Mouse (Mus musculus) myocyte (in vitro differentiated cells): ENCODE measurements around the gene Cep128. TPM values are rescaled to one million over a fixed set of nuclear protein-coding genes. Genes with fewer than 3 reads are reported as not detected.

Experiments used
- H3K27me3 ChIP-seq: one replicate; pipeline ENCODE4 v1.6.1; 2011; ENCODE audit not compliant: control insufficient read depth, insufficient read depth, insufficient read length
- H3K36me3 ChIP-seq: one replicate; pipeline ENCODE4 v1.6.1; 2011; ENCODE audit not compliant: control insufficient read depth, insufficient read depth
- H3K4me2 ChIP-seq: one replicate; pipeline ENCODE4 v1.6.1; 2011; ENCODE audit warnings: low read depth, control low read depth
- H3K4me3 ChIP-seq: one replicate; pipeline ENCODE4 v1.5.1; 2011; ENCODE audit warnings: mild to moderate bottlenecking, control low read depth, moderate library complexity
- H3K79me2 ChIP-seq: one replicate; pipeline ENCODE4 v1.6.1; 2011; ENCODE audit not compliant: control insufficient read depth, insufficient read depth
- H3ac ChIP-seq: one replicate; pipeline ENCODE4 v1.6.1; 2011; ENCODE audit not compliant: control insufficient read depth, insufficient read length
- CEBPB ChIP-seq: IDR thresholded peaks from 2 replicates; pipeline ENCODE4 v1.6.1; 2011; ENCODE audit warnings: mild to moderate bottlenecking, moderate library complexity; ENCODE audit not compliant: poor library complexity, insufficient read depth, severe bottlenecking
- E2F4 ChIP-seq: IDR thresholded peaks from one replicate; pipeline ENCODE4 v1.6.1; 2011; ENCODE audit warnings: mild to moderate bottlenecking, control low read depth, moderate library complexity; ENCODE audit not compliant: insufficient read depth
- MAX ChIP-seq: IDR thresholded peaks from one replicate; pipeline ENCODE4 v1.6.1; 2011; ENCODE audit warnings: low read depth, mild to moderate bottlenecking, control low read depth
- MYOD1 ChIP-seq, 3 experiments: IDR thresholded peaks; one replicate each; pipeline ENCODE4 v1.6.1; 2011; ENCODE audit warnings: control low read depth in 2 of 3, low read depth in 2 of 3, mild to moderate bottlenecking in 2 of 3, moderate library complexity in 1 of 3; ENCODE audit not compliant: insufficient read length in 2 of 3, control insufficient read depth in 1 of 3
- MYOG ChIP-seq, 3 experiments: IDR thresholded peaks; one replicate each; pipeline ENCODE4 v1.6.1; 2011; ENCODE audit warnings: control low read depth in 2 of 3, low read depth in 2 of 3, mild to moderate bottlenecking in 2 of 3; ENCODE audit not compliant: insufficient read length in 2 of 3, control insufficient read depth in 1 of 3, insufficient read depth in 1 of 3
- POLR2A ChIP-seq: IDR thresholded peaks from one replicate; pipeline ENCODE4 v1.6.1; 2011; ENCODE audit warnings: low read depth, mild to moderate bottlenecking, control low read depth, moderate library complexity; ENCODE audit not compliant: insufficient read length
- POLR2AphosphoS2 ChIP-seq: IDR thresholded peaks from one replicate; pipeline ENCODE4 v1.6.1; 2011; ENCODE audit warnings: low read depth, control low read depth; ENCODE audit not compliant: insufficient read length
- REST ChIP-seq: IDR thresholded peaks from one replicate; pipeline ENCODE4 v1.6.1; 2011; ENCODE audit warnings: mild to moderate bottlenecking, control low read depth, moderate library complexity; ENCODE audit not compliant: insufficient read depth, insufficient read length
- SRF ChIP-seq: IDR thresholded peaks from one replicate; pipeline ENCODE4 v1.6.1; 2011; ENCODE audit warnings: low read depth; ENCODE audit not compliant: control insufficient read depth, insufficient read length
- TCF12 ChIP-seq: IDR thresholded peaks from one replicate; pipeline ENCODE4 v1.6.1; 2011; ENCODE audit warnings: mild to moderate bottlenecking, control low read depth; ENCODE audit not compliant: poor library complexity, insufficient read depth, severe bottlenecking
- TCF3 ChIP-seq: IDR thresholded peaks from one replicate; pipeline ENCODE4 v1.6.1; 2011; ENCODE audit warnings: low read depth, control low read depth; ENCODE audit not compliant: insufficient read length
- USF1 ChIP-seq: IDR thresholded peaks from one replicate; pipeline ENCODE4 v1.6.1; 2011; ENCODE audit warnings: low read depth, mild to moderate bottlenecking, control low read depth, moderate library complexity
- polyA plus RNA-seq: library from polyadenylated mRNA; unstranded; fragments of >200 nt; fragmentation: generic; extraction: Trizol; gene quantifications from one replicate; pipeline ENCODE4 v1.2.1, GENCODE M21; 2012; ENCODE audit warnings: missing spikeins

Gene Cep128
- polyA plus RNA-seq, 1 experiment = 2.9 TPM

- Histone ChIP-seq H3ac (no peak overlapping the region), H3K79me2 (no peaks in the 10 kb centered on the region), H3K27me3 (no peaks in the 10 kb centered on the region), H3K4me2 (no peak overlapping the region), H3K4me3 (no peak overlapping the region), H3K36me3 (no peaks in the 10 kb centered on the region)
- TF ChIP-seq USF1 (no peak), SRF (no peak), MAX (no peak), TCF12 (no peak), POLR2A (no peak), TCF3 (no peak), CEBPB (no peak), E2F4 (no peak), MYOG (IDR thresholded peaks at IDR 0.05; ENCODE audit: control insufficient read depth in 1 of 3, insufficient read depth in 1 of 3, insufficient read length in 2 of 3, low read depth in 2 of 3) (no peak), REST (no peak), POLR2AphosphoS2 (no peak), MYOD1 (IDR thresholded peaks at IDR 0.05; ENCODE audit: control insufficient read depth in 1 of 3, insufficient read length in 2 of 3, low read depth in 2 of 3) (no peak)
Measured at GRCm38 (mm10) chr12:91416828-91417227, 32.6 kb upstream of the Cep128 start.

GRCm38 (mm10) chr12:91415112-91415511, 30.9 kb upstream of the Cep128 start:
- TF ChIP-seq POLR2A (no peak), CEBPB (no peak), TCF12 (no peak), MAX (no peak), REST (no peak)
- Histone ChIP-seq H3K4me2 (no peak overlapping the region), H3K79me2 (no peaks in the 10 kb centered on the region), H3K4me3 (no peak overlapping the region), H3K27me3 (peaks cover 3% of the 10 kb centered on the region), H3ac (no peak overlapping the region), H3K36me3 (no peaks in the 10 kb centered on the region)

- TF ChIP-seq USF1 = no peak
- no peak for TF ChIP-seq POLR2A
- TF ChIP-seq E2F4 = no peak
- TF ChIP-seq MYOG (IDR thresholded peaks at IDR 0.05; ENCODE audit: control insufficient read depth in 1 of 3, insufficient read depth in 1 of 3, insufficient read length in 2 of 3, low read depth in 2 of 3) = no peak
- TF ChIP-seq TCF12 = no peak
- no peak for TF ChIP-seq TCF3
- TF ChIP-seq MAX = no peak
- TF ChIP-seq CEBPB = no peak
- TF ChIP-seq MYOD1 (IDR thresholded peaks at IDR 0.05; ENCODE audit: control insufficient read depth in 1 of 3, insufficient read length in 2 of 3, low read depth in 2 of 3) = no peak
- no peak for TF ChIP-seq SRF
- no peak for TF ChIP-seq POLR2AphosphoS2
- TF ChIP-seq REST = no peak
- Histone ChIP-seq H3K36me3 (no peaks in the 10 kb centered on the region), H3ac (no peak overlapping the region), H3K4me3 (no peak overlapping the region), H3K79me2 (no peaks in the 10 kb centered on the region), H3K27me3 (peaks cover 3% of the 10 kb centered on the region), H3K4me2 (no peak overlapping the region)
Measured at GRCm38 (mm10) chr12:91412461-91413182, 28.4 kb upstream of the Cep128 start.

GRCm38 (mm10) chr12:91410306-91410705, 26.1 kb upstream of the Cep128 start:
- H3K4me3 ChIP-seq = no peak overlapping the region
- H3K27me3 ChIP-seq = peaks cover 3% of the 10 kb centered on the region

GRCm38 (mm10) chr12:91401049-91401352, 16.8 kb upstream of the Cep128 start:
- TF ChIP-seq POLR2A (no peak), E2F4 (no peak), TCF3 (no peak), POLR2AphosphoS2 (no peak), MYOD1 (IDR thresholded peaks at IDR 0.05; ENCODE audit: control insufficient read depth in 1 of 3, insufficient read length in 2 of 3, low read depth in 2 of 3) (no peak), REST (no peak), MYOG (IDR thresholded peaks at IDR 0.05; ENCODE audit: control insufficient read depth in 1 of 3, insufficient read depth in 1 of 3, insufficient read length in 2 of 3, low read depth in 2 of 3) (no peak), TCF12 (no peak), USF1 (no peak)
- Histone ChIP-seq H3K36me3 (no peaks in the 10 kb centered on the region), H3K4me2 (peak overlapping the region; percentile 96), H3K79me2 (no peaks in the 10 kb centered on the region), H3K4me3 (peak overlapping the region; percentile 10), H3ac (no peak overlapping the region), H3K27me3 (peaks cover 34% of the 10 kb centered on the region)

More at GRCm38 (mm10) chr12:91410306-91410705, 26.1 kb upstream of the Cep128 start:
- no peak overlapping the region for H3K4me2 ChIP-seq
- no peaks in the 10 kb centered on the region for H3K36me3 ChIP-seq
- no peak overlapping the region for H3ac ChIP-seq
- TF ChIP-seq E2F4 (no peak), MYOG (IDR thresholded peaks at IDR 0.05; ENCODE audit: control insufficient read depth in 1 of 3, insufficient read depth in 1 of 3, insufficient read length in 2 of 3, low read depth in 2 of 3) (no peak), USF1 (no peak), POLR2A (no peak), MYOD1 (IDR thresholded peaks at IDR 0.05; ENCODE audit: control insufficient read depth in 1 of 3, insufficient read length in 2 of 3, low read depth in 2 of 3) (no peak), TCF12 (no peak), SRF (no peak), MAX (no peak)
- H3K79me2 ChIP-seq = no peaks in the 10 kb centered on the region
